Mouse (Mus musculus) ES-E14 (cell line): Measurements from ENCODE around the gene Pctp. TPM values are rescaled to one million over a fixed set of nuclear protein-coding genes. Genes with fewer than 3 reads are reported as not detected.

Source experiments
- DNase-seq: peaks from one replicate; pipeline ENCODE4 v3.0.0-alpha.2; 2013; ENCODE audit warnings: low read depth, low spot score
- H3K27ac ChIP-seq: 2 replicates; pipeline ENCODE4 v1.5.1; 2012; ENCODE audit warnings: low read depth, mild to moderate bottlenecking, low read length, moderate library complexity, mixed read lengths; ENCODE audit not compliant: poor library complexity, insufficient read depth, severe bottlenecking
- H3K36me3 ChIP-seq: 2 replicates; pipeline ENCODE4 v1.6.1; 2012; ENCODE audit warnings: mild to moderate bottlenecking, low read length, moderate library complexity, mixed read lengths; ENCODE audit not compliant: control insufficient read depth, poor library complexity, insufficient read depth, severe bottlenecking
- H3K4me1 ChIP-seq, 2 experiments: fragments of 150-350 bp in 1 of 2; sonication (generic) in 1 of 2; 2 replicates each; pipeline ENCODE4 v1.6.1; 2012; ENCODE audit warnings: low read length in 2 of 2, mild to moderate bottlenecking in 1 of 2, mixed read lengths in 1 of 2; ENCODE audit not compliant: control insufficient read depth in 2 of 2, insufficient read depth in 2 of 2, poor library complexity in 1 of 2
- H3K4me3 ChIP-seq, 2 experiments: fragments of 150-350 bp in 1 of 2; sonication (generic) in 1 of 2; 2 replicates each; pipeline ENCODE4 v1.5.1; 2012; ENCODE audit warnings: low read length in 2 of 2, low read depth in 1 of 2, mild to moderate bottlenecking in 1 of 2, mixed read lengths in 1 of 2; ENCODE audit not compliant: insufficient read depth in 1 of 2, poor library complexity in 1 of 2, severe bottlenecking in 1 of 2
- H3K9ac ChIP-seq: 2 replicates; pipeline ENCODE4 v1.6.1; 2012; ENCODE audit warnings: low read depth, mild to moderate bottlenecking, low read length, mixed read lengths; ENCODE audit not compliant: poor library complexity, insufficient read depth, severe bottlenecking
- H3K9me3 ChIP-seq: fragments of 150-350 bp; sonication (generic); 2 replicates; pipeline ENCODE4 v1.6.1; 2012; ENCODE audit warnings: low read depth, mild to moderate bottlenecking, low read length; ENCODE audit not compliant: control insufficient read depth, insufficient read depth
- CHD2 ChIP-seq: IDR thresholded peaks from 2 replicates; pipeline ENCODE4 v1.6.1; 2014; ENCODE audit warnings: mild to moderate bottlenecking, low read depth, low read length, inconsistent platforms
- HCFC1 ChIP-seq: IDR thresholded peaks from 2 replicates; pipeline ENCODE4 v1.6.1; 2012; ENCODE audit warnings: low read length, inconsistent platforms, borderline replicate concordance; ENCODE audit not compliant: insufficient read depth
- MAFK ChIP-seq: IDR thresholded peaks from 2 replicates; pipeline ENCODE4 v1.6.1; 2014; ENCODE audit warnings: mild to moderate bottlenecking, low read depth, low read length, inconsistent platforms; ENCODE audit not compliant: insufficient read depth
- ZC3H11A ChIP-seq: IDR thresholded peaks from 2 replicates; pipeline ENCODE4 v1.6.1; 2012; ENCODE audit warnings: low read depth, mild to moderate bottlenecking, inconsistent platforms, low read length, borderline replicate concordance
- ZNF384 ChIP-seq: IDR thresholded peaks from 2 replicates; pipeline ENCODE4 v1.6.1; 2012; ENCODE audit warnings: low read depth, low read length, inconsistent platforms
- in situ Hi-C, 2 experiments: fragments of 600-800 bp; cut with MboI; formaldehyde crosslinking; loops; one replicate each; pipeline ENCODE4 v1.15.1; 2025; ENCODE audit warnings: low sequenced_read_pairs in 2 of 2, inconsistent platforms in 1 of 2; ENCODE audit not compliant: unreplicated experiment in 2 of 2
- total RNA-seq: library from RNA; depleted of rRNA; stranded (reverse); fragments of 300-350 nt; gene quantifications from 2 replicates; pipeline ENCODE4 v1.2.3, GENCODE M21; 2012

Gene Pctp
- total RNA-seq, 1 experiment = 4.2 TPM

- no peaks in the 10 kb centered on the region for H3K4me1 ChIP-seq
- no peak overlapping the region for H3K9ac ChIP-seq
- H3K36me3 ChIP-seq = no peaks in the 10 kb centered on the region
- no peaks in the 10 kb centered on the region for H3K9me3 ChIP-seq
- no peak for TF ChIP-seq ZC3H11A
- no peak for TF ChIP-seq CHD2
- no peak for TF ChIP-seq ZNF384
- TF ChIP-seq MAFK = no peak
- TF ChIP-seq HCFC1 = no peak
- DNase-seq = no peak
- no peak overlapping the region for H3K27ac ChIP-seq
- in situ Hi-C loops = no loop called here
- H3K4me3 ChIP-seq = no peak overlapping the region
These were observed 16.5 kb upstream of the Pctp start for GRCm38 (mm10) chr11:90019161-90019560.

- no peaks in the 10 kb centered on the region for H3K4me1 ChIP-seq
- no peak overlapping the region for H3K9ac ChIP-seq
- TF ChIP-seq MAFK (no peak), HCFC1 (no peak)
- no peaks in the 10 kb centered on the region for H3K36me3 ChIP-seq
- no peaks in the 10 kb centered on the region for H3K9me3 ChIP-seq
- H3K4me3 ChIP-seq = no peak overlapping the region
- no peak overlapping the region for H3K27ac ChIP-seq
- DNase-seq = no peak
- in situ Hi-C loops = no loop called here
These were observed 12.6 kb upstream of the Pctp start for GRCm38 (mm10) chr11:90015281-90015680.

- no peaks in the 10 kb centered on the region for H3K4me1 ChIP-seq
- no peak overlapping the region for H3K9ac ChIP-seq
- in situ Hi-C loops = no loop called here
- H3K27ac ChIP-seq = no peak overlapping the region
- H3K4me3 ChIP-seq = no peak overlapping the region
- no peaks in the 10 kb centered on the region for H3K9me3 ChIP-seq
- DNase-seq = no peak
- H3K36me3 ChIP-seq = no peaks in the 10 kb centered on the region
- TF ChIP-seq CHD2 (no peak), ZNF384 (no peak), HCFC1 (no peak), MAFK (no peak), ZC3H11A (no peak)
These were observed 11.0 kb upstream of the Pctp start for GRCm38 (mm10) chr11:90013657-90014056.

GRCm38 (mm10) chr11:90007791-90008531 is 5.3 kb upstream of the Pctp start:
- in situ Hi-C loops = no loop called here
- Histone ChIP-seq H3K27ac (no peak overlapping the region), H3K36me3 (no peaks in the 10 kb centered on the region), H3K4me3 (no peak overlapping the region), H3K9me3 (no peaks in the 10 kb centered on the region), H3K9ac (no peak overlapping the region), H3K4me1 (no peaks in the 10 kb centered on the region)
- no peak for TF ChIP-seq HCFC1
- TF ChIP-seq ZC3H11A = no peak
- TF ChIP-seq ZNF384 = no peak
- TF ChIP-seq CHD2 = no peak
- no peak for TF ChIP-seq MAFK
- no peak for DNase-seq

GRCm38 (mm10) chr11:90006111-90006510 is 3.4 kb upstream of the Pctp start:
- in situ Hi-C loops = no loop called here
- Histone ChIP-seq H3K27ac (no peak overlapping the region), H3K4me3 (no peak overlapping the region), H3K4me1 (peaks cover 0 to 2% of the 10 kb centered on the region in 2 experiments; a peak in 1 of 4 replicates), H3K9me3 (no peaks in the 10 kb centered on the region), H3K9ac (no peak overlapping the region), H3K36me3 (no peaks in the 10 kb centered on the region)
- no peak for TF ChIP-seq ZNF384
- no peak for TF ChIP-seq MAFK
- TF ChIP-seq HCFC1 = no peak
- TF ChIP-seq ZC3H11A = no peak
- TF ChIP-seq CHD2 = no peak
- DNase-seq = no peak
